Mouse (Mus musculus): ENCODE measurements at regions not wholly inside any gene's neighbourhood (a gene's known extent, or its start where the extent isn't known, plus 50 kb on each side); places are given as distances from the start of the nearest gene placed in this dataset.
A peak's percentile ranks its signal among the peaks of the same experiment; 100 is the strongest.

- peak; percentile 63 to 67 for ATAC-seq (replicated peaks in 1 of 2; ENCODE audit: insufficient read depth in 1 of 2, low FRiP score in 2 of 2, low TSS enrichment in 1 of 2, low read depth in 1 of 2, poor library complexity in 2 of 2, severe bottlenecking in 2 of 2)
These were observed 266.2 kb downstream of the Pdcd6ip start for GRCm38 (mm10) chr9:113441770-113442411.

GRCm38 (mm10) chr9:113438394-113438793 is 269.7 kb downstream of the Pdcd6ip start:
- no peak for ATAC-seq (replicated peaks in 1 of 2; ENCODE audit: insufficient read depth in 1 of 2, low FRiP score in 2 of 2, low TSS enrichment in 1 of 2, low read depth in 1 of 2, poor library complexity in 2 of 2, severe bottlenecking in 2 of 2)

DNA sequence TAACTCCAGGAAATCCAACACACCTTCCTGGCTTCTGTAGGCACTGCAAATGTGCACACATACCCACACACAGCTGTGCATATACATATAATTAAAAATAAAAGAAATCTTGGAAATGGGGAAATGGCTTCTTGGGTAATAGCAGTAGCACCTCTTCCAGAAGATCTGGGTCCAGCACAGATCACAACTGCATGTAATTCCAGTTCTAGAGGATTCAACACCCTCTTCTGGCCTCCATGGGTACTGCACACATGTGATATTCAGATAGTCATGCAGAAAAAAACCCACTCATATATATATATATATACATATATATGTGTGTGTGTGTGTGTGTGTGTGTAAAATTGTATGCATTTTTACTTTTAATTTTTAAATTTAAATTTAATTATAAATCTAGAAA is 272.1 kb downstream of the Pdcd6ip start:
- ATAC-seq (replicated peaks in 1 of 2; ENCODE audit: insufficient read depth in 1 of 2, low FRiP score in 2 of 2, low TSS enrichment in 1 of 2, low read depth in 1 of 2, poor library complexity in 2 of 2, severe bottlenecking in 2 of 2): no peak

DNA sequence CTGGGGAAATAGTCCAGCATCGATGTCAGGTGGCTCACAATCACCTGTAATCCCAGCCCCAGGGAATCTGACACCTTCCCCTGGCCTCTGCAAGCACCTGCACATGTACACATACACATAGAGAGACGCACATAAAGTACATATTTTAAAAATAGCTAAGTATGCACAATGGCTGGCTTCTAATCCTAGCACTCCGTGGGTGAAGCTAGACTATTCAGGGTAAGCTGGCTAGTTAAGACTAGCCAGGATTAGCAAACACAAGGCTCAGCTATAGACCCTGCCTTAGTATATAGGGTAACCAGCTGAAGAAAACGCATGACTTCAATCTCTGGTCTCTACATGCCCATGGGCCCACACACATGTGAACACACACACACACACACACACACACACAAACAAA is 274.6 kb downstream of the Pdcd6ip start:
- no peak for ATAC-seq (replicated peaks in 1 of 2; ENCODE audit: insufficient read depth in 1 of 2, low FRiP score in 2 of 2, low TSS enrichment in 1 of 2, low read depth in 1 of 2, poor library complexity in 2 of 2, severe bottlenecking in 2 of 2)

DNA sequence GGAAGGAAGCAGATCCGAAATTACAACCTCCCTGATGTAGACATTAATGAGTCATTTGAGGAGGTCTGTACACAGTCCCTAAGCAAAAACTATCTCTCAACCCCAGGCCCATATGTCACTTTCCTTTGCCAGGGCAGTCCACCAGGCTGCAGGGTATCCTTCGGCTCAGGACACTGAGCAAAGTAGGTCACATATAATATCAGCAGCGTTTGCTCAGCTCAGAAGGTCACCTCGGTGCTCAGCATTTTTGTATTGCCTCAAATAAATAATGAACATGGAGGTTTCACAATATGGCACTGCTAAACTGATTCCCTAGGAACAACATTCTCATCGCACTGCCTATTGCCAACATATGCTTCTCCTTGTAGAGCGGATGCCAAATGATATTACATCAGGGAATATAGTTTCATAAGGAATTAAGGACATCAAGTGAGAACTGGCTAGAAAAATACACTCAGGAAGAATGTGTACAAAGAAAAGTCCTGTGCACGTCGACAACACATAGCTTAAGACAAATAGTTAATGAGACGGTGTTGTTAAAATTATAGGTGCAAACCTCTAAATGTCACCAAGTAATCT is 275.4 kb downstream of the Pdcd6ip start:
- ATAC-seq (replicated peaks in 1 of 2; ENCODE audit: insufficient read depth in 1 of 2, low FRiP score in 2 of 2, low TSS enrichment in 1 of 2, low read depth in 1 of 2, poor library complexity in 2 of 2, severe bottlenecking in 2 of 2): no peak

DNA sequence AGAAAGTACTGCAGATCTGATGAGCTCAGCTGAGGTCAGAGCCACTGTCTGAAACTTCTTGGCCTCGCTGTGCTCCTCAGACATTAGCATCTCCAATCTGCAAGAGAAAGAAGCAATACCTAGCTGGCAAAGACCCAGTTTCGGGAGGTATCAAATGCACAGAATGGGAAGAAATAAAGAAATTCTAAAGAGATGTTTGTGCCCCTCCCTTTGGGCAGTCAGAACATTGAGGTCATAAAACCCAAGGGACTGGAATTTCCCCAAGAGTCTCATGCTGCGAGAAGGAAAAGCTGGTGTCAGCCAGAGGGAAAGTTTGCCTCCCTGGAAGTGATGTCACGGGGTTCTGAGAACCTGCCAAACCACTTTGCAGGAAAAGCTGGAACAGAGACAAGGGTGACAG is 277.6 kb downstream of the Pdcd6ip start:
- ATAC-seq (replicated peaks in 1 of 2; ENCODE audit: insufficient read depth in 1 of 2, low FRiP score in 2 of 2, low TSS enrichment in 1 of 2, low read depth in 1 of 2, poor library complexity in 2 of 2, severe bottlenecking in 2 of 2): no peak

DNA sequence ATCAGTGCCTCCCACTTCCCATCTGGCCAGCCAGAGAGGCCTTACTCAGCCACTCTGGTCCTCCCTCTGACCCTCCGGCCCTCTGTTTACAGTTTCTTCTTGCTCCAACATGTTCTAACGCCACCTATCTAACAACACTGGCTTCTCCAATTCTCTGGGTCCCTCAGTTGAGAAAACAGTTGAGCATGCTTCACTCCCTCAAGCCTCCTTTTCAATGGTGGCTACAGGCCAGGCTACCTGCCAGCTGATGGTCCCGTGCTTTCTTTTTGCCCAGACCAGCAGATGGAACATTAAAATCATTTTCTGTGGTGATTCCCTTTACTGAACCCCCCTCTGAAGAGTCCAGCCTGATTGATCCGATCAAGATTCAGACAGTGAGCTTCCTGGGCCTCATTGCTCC is 280.8 kb downstream of the Pdcd6ip start:
- ATAC-seq (replicated peaks in 1 of 2; ENCODE audit: insufficient read depth in 1 of 2, low FRiP score in 2 of 2, low TSS enrichment in 1 of 2, low read depth in 1 of 2, poor library complexity in 2 of 2, severe bottlenecking in 2 of 2): no peak

GRCm38 (mm10) chr9:113426324-113426723 is 281.7 kb downstream of the Pdcd6ip start:
- ATAC-seq (replicated peaks in 1 of 2; ENCODE audit: insufficient read depth in 1 of 2, low FRiP score in 2 of 2, low TSS enrichment in 1 of 2, low read depth in 1 of 2, poor library complexity in 2 of 2, severe bottlenecking in 2 of 2): no peak

DNA sequence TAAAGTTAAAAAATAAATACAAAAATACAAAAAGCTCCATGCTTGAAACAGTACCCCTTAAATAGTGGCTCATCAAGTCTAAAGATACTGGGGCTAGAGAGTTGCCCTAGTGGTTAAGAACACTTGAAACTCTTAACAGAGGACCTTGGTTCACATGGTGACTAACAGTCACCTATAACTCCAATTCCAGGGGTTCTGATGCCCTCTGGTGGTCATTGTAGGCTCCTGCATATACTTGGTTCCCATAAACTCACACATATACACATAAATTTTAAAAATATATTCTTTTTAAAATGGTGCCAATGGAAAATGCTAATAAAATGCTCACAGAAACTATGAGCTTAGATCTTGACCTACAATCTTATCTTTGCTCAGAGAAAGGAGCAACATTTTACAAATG is 286.4 kb downstream of the Pdcd6ip start:
- no peak for ATAC-seq (replicated peaks in 1 of 2; ENCODE audit: insufficient read depth in 1 of 2, low FRiP score in 2 of 2, low TSS enrichment in 1 of 2, low read depth in 1 of 2, poor library complexity in 2 of 2, severe bottlenecking in 2 of 2)

DNA sequence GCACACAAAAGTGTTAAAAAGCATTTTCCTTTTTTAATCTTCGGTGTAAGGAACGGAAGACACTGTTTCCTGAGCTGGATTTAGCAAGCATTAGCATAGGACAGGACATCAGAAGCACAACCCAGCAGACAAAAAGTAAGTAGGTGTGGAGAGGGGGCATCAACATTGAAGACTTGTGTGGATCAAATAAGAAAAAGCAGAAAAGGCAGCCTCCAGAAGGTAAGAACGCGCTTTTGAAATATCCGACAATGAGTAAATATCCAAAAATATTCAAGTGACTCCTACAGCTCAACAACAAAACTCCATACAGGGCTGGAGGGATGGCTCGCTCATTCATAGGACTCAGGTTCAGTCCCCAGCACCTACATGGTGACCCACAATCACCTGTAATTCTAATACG is 286.9 kb downstream of the Pdcd6ip start:
- no peak for ATAC-seq (replicated peaks in 1 of 2; ENCODE audit: insufficient read depth in 1 of 2, low FRiP score in 2 of 2, low TSS enrichment in 1 of 2, low read depth in 1 of 2, poor library complexity in 2 of 2, severe bottlenecking in 2 of 2)

GRCm38 (mm10) chr9:113419801-113420200 is 288.3 kb downstream of the Pdcd6ip start:
- peak in 1 of 2 experiments; percentile 60; a peak in 1 of 4 replicates for ATAC-seq (replicated peaks in 1 of 2; ENCODE audit: insufficient read depth in 1 of 2, low FRiP score in 2 of 2, low TSS enrichment in 1 of 2, low read depth in 1 of 2, poor library complexity in 2 of 2, severe bottlenecking in 2 of 2)

- no peak for ATAC-seq (replicated peaks in 1 of 2; ENCODE audit: insufficient read depth in 1 of 2, low FRiP score in 2 of 2, low TSS enrichment in 1 of 2, low read depth in 1 of 2, poor library complexity in 2 of 2, severe bottlenecking in 2 of 2)
These were observed 291.0 kb downstream of the Pdcd6ip start for GRCm38 (mm10) chr9:113417106-113417505.

DNA sequence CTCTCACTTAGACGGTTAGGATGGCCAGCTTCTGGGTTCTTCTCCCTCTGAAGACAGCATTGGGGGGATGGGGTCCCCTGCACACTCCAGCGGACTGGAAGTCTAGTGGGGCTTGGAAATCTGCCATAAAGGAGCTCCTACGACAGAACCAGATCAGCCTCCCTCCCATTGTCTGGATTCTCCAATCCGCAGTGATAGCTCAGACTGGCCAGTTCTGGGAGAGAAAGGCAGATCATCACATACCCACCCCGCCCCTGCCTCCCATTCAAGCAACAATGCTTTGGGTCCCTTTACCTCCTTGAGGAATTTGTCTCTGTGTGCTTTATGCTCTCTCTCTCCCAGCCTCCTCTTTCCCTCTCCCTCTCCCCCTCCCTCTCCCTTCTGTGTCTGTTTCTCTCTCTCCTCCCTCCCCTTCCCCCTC is 292.5 kb downstream of the Pdcd6ip start:
- no peak; a peak in 1 of 4 replicates for ATAC-seq (replicated peaks in 1 of 2; ENCODE audit: insufficient read depth in 1 of 2, low FRiP score in 2 of 2, low TSS enrichment in 1 of 2, low read depth in 1 of 2, poor library complexity in 2 of 2, severe bottlenecking in 2 of 2)

DNA sequence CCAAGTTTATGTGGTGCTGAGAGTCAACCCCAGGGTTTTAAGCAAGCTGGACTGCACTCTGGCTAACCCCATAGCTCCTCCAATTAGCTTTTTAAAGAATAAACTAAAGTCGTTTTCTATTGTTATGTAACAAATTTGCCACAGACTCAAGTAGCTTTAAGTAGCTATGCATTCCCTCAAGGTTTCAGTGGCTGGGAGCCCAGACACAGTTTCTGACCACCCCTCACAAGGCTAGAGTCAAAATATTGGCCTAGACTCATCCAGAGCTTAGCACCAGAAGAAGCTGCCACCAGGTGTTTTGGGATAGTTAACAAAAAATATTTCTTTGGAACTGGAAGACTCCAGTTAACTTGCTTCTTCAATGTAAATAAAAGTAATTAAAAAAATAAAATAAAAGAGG is 293.4 kb downstream of the Pdcd6ip start:
- ATAC-seq (replicated peaks in 1 of 2; ENCODE audit: insufficient read depth in 1 of 2, low FRiP score in 2 of 2, low TSS enrichment in 1 of 2, low read depth in 1 of 2, poor library complexity in 2 of 2, severe bottlenecking in 2 of 2): no peak

GRCm38 (mm10) chr9:113413851-113414250 is 294.2 kb downstream of the Pdcd6ip start:
- ATAC-seq (replicated peaks in 1 of 2; ENCODE audit: insufficient read depth in 1 of 2, low FRiP score in 2 of 2, low TSS enrichment in 1 of 2, low read depth in 1 of 2, poor library complexity in 2 of 2, severe bottlenecking in 2 of 2): no peak

DNA sequence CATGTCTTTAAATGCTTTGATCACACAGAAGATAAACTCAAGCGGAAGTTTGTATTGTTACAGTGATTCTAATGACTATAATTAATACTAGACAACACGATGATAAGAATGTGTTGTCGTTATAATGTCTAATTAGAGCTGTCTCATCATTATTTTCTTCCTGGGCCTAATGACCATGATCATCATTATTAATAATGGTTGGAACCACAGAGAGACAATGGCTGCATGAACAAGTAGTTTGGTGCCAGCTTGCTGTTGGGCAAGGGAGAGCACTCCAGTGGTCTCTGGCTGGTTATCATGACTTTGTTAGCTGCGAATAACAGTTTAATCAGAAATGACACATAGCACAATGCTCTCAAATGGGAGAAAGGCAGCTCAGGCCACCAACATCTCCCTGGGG is 296.4 kb downstream of the Pdcd6ip start:
- ATAC-seq (replicated peaks in 1 of 2; ENCODE audit: insufficient read depth in 1 of 2, low FRiP score in 2 of 2, low TSS enrichment in 1 of 2, low read depth in 1 of 2, poor library complexity in 2 of 2, severe bottlenecking in 2 of 2): no peak

DNA sequence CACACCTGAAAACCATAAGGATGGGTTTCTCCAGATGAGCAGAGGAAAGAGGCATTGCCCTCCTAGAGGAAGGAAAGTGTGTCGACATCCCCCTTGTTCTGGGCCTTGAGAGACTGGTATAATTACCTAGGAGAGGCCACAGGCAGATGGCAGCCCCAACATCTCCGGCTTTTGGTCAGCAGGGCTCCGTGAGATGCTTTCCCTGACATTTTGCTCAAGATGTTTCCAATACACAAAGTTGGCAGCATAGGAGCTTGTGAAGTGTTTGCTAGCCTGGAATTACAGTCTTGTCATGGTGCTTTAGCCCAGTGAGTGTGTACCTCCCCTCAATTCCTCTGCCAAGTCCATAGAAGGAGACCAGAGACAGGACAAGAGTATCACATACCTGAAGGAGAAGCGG is 299.5 kb downstream of the Pdcd6ip start:
- no peak for ATAC-seq (replicated peaks in 1 of 2; ENCODE audit: insufficient read depth in 1 of 2, low FRiP score in 2 of 2, low TSS enrichment in 1 of 2, low read depth in 1 of 2, poor library complexity in 2 of 2, severe bottlenecking in 2 of 2)

GRCm38 (mm10) chr9:113394320-113394719 is 313.7 kb downstream of the Pdcd6ip start:
- ATAC-seq (replicated peaks in 1 of 2; ENCODE audit: insufficient read depth in 1 of 2, low FRiP score in 2 of 2, low TSS enrichment in 1 of 2, low read depth in 1 of 2, poor library complexity in 2 of 2, severe bottlenecking in 2 of 2): no peak

DNA sequence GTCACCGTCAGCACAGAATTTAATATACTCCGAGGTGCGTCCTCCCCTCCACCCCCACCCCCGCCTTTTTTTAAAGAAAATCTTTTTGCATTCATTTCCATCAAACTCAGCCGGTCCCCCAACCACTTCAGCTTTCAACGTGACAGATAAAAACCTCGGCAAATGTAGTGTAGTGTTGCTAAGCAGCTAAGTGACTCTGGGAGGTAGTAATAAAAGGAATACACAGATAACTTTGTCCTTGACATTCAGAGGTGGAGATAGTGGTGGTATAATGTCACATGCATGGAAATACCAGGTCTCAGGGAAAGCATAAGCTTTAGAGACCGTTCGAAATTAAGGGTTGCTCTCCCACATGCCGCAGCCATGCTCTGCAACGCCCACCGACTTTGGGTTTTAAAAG is 320.7 kb downstream of the Pdcd6ip start:
- ATAC-seq (replicated peaks in 1 of 2; ENCODE audit: insufficient read depth in 1 of 2, low FRiP score in 2 of 2, low TSS enrichment in 1 of 2, low read depth in 1 of 2, poor library complexity in 2 of 2, severe bottlenecking in 2 of 2): no peak
